Mouse (Mus musculus) right cerebral cortex, postnatal 36 days (tissue): ENCODE results near the gene Grk4.

Experiments
- DNase-seq, 2 experiments: peaks; one replicate each; pipeline ENCODE4 v3.0.0; 2022; ENCODE audit warnings: low spot score in 2 of 2, mixed read lengths in 1 of 2

Gene Grk4

GRCm38 (mm10) chr5:34659686-34660590 is at the start of gene Grk4, which contains the start of gene Nop14:
Gene Grk4 (plus strand): TSS chr5:34660379.
Gene Nop14 (minus strand): TSS chr5:34660148.
- DNase-seq = peak; percentile 99 to 100

- DNase-seq = no peak
Measured at GRCm38 (mm10) chr5:34632996-34633395, 27.2 kb upstream of the Grk4 start.

- DNase-seq = no peak
Measured at GRCm38 (mm10) chr5:34633641-34634040, 26.5 kb upstream of the Grk4 start.

- no peak for DNase-seq
Measured at GRCm38 (mm10) chr5:34634746-34635400, 25.3 kb upstream of the Grk4 start.

- DNase-seq = no peak
Measured at GRCm38 (mm10) chr5:34635665-34636192, 24.4 kb upstream of the Grk4 start.

- peak; percentile 70 to 76 for DNase-seq
Measured at GRCm38 (mm10) chr5:34636481-34637287, 23.5 kb upstream of the Grk4 start, which contains the start of gene Mfsd10. Gene Mfsd10 (minus strand): TSS chr5:34637212.

GRCm38 (mm10) chr5:34637591-34638156 is 22.5 kb upstream of the Grk4 start:
- DNase-seq = no peak

- DNase-seq = no peak
Measured at GRCm38 (mm10) chr5:34641991-34642390, 18.2 kb upstream of the Grk4 start.

GRCm38 (mm10) chr5:34642932-34643331 is 17.2 kb upstream of the Grk4 start:
- DNase-seq = peak in 1 of 2 experiments; percentile 65

GRCm38 (mm10) chr5:34647581-34647980 is 12.6 kb upstream of the Grk4 start:
- DNase-seq = no peak

- no peak for DNase-seq
Measured at GRCm38 (mm10) chr5:34652961-34653360, 7.2 kb upstream of the Grk4 start.

GRCm38 (mm10) chr5:34654881-34655280 is 5.3 kb upstream of the Grk4 start:
- DNase-seq = no peak

GRCm38 (mm10) chr5:34657556-34657955 is 2.6 kb upstream of the Grk4 start:
- no peak for DNase-seq

- no peak for DNase-seq
Measured at GRCm38 (mm10) chr5:34660591-34661130, 482 bp downstream of the Grk4 start.

- DNase-seq = no peak
Measured at GRCm38 (mm10) chr5:34661909-34662308, 1.7 kb downstream of the Grk4 start.

- no peak for DNase-seq
Measured at GRCm38 (mm10) chr5:34663231-34663630, 3.1 kb downstream of the Grk4 start.

GRCm38 (mm10) chr5:34669493-34669892 is 9.3 kb downstream of the Grk4 start:
- no peak for DNase-seq

- no peak for DNase-seq
Measured at GRCm38 (mm10) chr5:34670280-34670679, 10.1 kb downstream of the Grk4 start.

GRCm38 (mm10) chr5:34689868-34690267 is 29.7 kb downstream of the Grk4 start:
- no peak for DNase-seq

- DNase-seq = no peak
Measured at GRCm38 (mm10) chr5:34692782-34693181, 32.6 kb downstream of the Grk4 start.

GRCm38 (mm10) chr5:34695521-34695920 is 35.3 kb downstream of the Grk4 start:
- DNase-seq = no peak
